Mouse (Mus musculus) ES-E14 (cell line): ENCODE results near the gene Zmiz1. TPM values are rescaled to one million over a fixed set of nuclear protein-coding genes. Genes with fewer than 3 reads are reported as not detected.

Experiments
- DNase-seq: peaks from one replicate; pipeline ENCODE4 v3.0.0-alpha.2; 2013; ENCODE audit warnings: low read depth, low spot score
- H3K27ac ChIP-seq: 2 replicates; pipeline ENCODE4 v1.5.1; 2012; ENCODE audit warnings: low read depth, mild to moderate bottlenecking, low read length, moderate library complexity, mixed read lengths; ENCODE audit not compliant: poor library complexity, insufficient read depth, severe bottlenecking
- H3K36me3 ChIP-seq: 2 replicates; pipeline ENCODE4 v1.6.1; 2012; ENCODE audit warnings: mild to moderate bottlenecking, low read length, moderate library complexity, mixed read lengths; ENCODE audit not compliant: control insufficient read depth, poor library complexity, insufficient read depth, severe bottlenecking
- H3K4me1 ChIP-seq, 2 experiments: fragments of 150-350 bp in 1 of 2; sonication (generic) in 1 of 2; 2 replicates each; pipeline ENCODE4 v1.6.1; 2012; ENCODE audit warnings: low read length in 2 of 2, mild to moderate bottlenecking in 1 of 2, mixed read lengths in 1 of 2; ENCODE audit not compliant: control insufficient read depth in 2 of 2, insufficient read depth in 2 of 2, poor library complexity in 1 of 2
- H3K4me3 ChIP-seq, 2 experiments: fragments of 150-350 bp in 1 of 2; sonication (generic) in 1 of 2; 2 replicates each; pipeline ENCODE4 v1.5.1; 2012; ENCODE audit warnings: low read length in 2 of 2, low read depth in 1 of 2, mild to moderate bottlenecking in 1 of 2, mixed read lengths in 1 of 2; ENCODE audit not compliant: insufficient read depth in 1 of 2, poor library complexity in 1 of 2, severe bottlenecking in 1 of 2
- H3K9ac ChIP-seq: 2 replicates; pipeline ENCODE4 v1.6.1; 2012; ENCODE audit warnings: low read depth, mild to moderate bottlenecking, low read length, mixed read lengths; ENCODE audit not compliant: poor library complexity, insufficient read depth, severe bottlenecking
- H3K9me3 ChIP-seq: fragments of 150-350 bp; sonication (generic); 2 replicates; pipeline ENCODE4 v1.6.1; 2012; ENCODE audit warnings: low read depth, mild to moderate bottlenecking, low read length; ENCODE audit not compliant: control insufficient read depth, insufficient read depth
- CHD2 ChIP-seq: IDR thresholded peaks from 2 replicates; pipeline ENCODE4 v1.6.1; 2014; ENCODE audit warnings: mild to moderate bottlenecking, low read depth, low read length, inconsistent platforms
- HCFC1 ChIP-seq: IDR thresholded peaks from 2 replicates; pipeline ENCODE4 v1.6.1; 2012; ENCODE audit warnings: low read length, inconsistent platforms, borderline replicate concordance; ENCODE audit not compliant: insufficient read depth
- MAFK ChIP-seq: IDR thresholded peaks from 2 replicates; pipeline ENCODE4 v1.6.1; 2014; ENCODE audit warnings: mild to moderate bottlenecking, low read depth, low read length, inconsistent platforms; ENCODE audit not compliant: insufficient read depth
- ZC3H11A ChIP-seq: IDR thresholded peaks from 2 replicates; pipeline ENCODE4 v1.6.1; 2012; ENCODE audit warnings: low read depth, mild to moderate bottlenecking, inconsistent platforms, low read length, borderline replicate concordance
- ZNF384 ChIP-seq: IDR thresholded peaks from 2 replicates; pipeline ENCODE4 v1.6.1; 2012; ENCODE audit warnings: low read depth, low read length, inconsistent platforms
- in situ Hi-C, 2 experiments: fragments of 600-800 bp; cut with MboI; formaldehyde crosslinking; loops; one replicate each; pipeline ENCODE4 v1.15.1; 2025; ENCODE audit warnings: low sequenced_read_pairs in 2 of 2, inconsistent platforms in 1 of 2; ENCODE audit not compliant: unreplicated experiment in 2 of 2
- total RNA-seq: library from RNA; depleted of rRNA; stranded (reverse); fragments of 300-350 nt; gene quantifications from 2 replicates; pipeline ENCODE4 v1.2.3, GENCODE M21; 2012

Zmiz1 gene
- total RNA-seq, 1 experiment, result 16.9 TPM

DNA sequence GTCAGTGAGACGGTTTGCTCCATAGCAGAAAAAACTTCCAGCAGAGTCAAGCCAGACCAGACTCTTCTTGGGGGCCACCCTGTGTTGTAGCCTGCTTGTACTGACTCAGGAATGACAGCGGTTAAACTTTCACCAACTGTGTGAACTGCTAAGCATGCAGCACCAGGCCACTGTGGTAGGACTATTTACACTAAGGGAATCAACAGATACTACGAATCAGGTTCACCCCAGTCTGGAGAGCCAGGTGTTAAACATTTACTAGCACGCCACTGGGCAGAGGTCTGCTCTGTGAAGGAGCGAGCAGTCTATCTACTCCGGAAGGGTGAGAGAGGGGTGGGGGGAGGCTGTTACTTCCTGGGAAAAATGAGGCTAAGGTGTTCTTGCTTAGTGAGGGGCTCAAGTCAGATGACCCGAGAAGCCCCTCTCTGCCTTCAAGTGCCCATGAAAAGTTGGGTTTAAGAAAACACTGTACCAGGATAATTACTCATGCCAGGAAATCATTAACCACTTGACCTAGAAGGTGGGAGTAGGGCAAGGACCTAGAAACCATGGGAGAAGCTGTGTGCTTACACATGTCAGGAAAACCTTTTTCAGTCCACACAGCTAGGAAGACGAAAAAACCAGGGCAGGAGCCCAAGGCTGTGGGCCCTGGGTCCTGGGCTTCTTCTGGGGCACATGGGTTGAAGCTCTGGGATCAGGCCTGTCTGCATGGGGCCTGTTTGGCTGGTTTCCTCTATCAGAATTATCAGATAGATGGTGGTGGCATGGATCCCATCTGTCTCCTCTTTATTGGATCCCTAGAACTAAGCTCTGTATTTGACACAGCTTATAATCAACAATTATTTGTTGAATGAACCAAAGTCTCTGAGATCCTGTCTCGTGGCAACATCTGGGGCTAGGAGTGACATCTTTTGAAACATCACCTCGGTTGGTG lies 7.0 kb upstream of the Zmiz1 start:
- Histone ChIP-seq H3K4me3 (no peak overlapping the region), H3K4me1 (peaks cover 0 to 19% of the 10 kb centered on the region in 2 experiments; a peak in 2 of 4 replicates), H3K36me3 (no peaks in the 10 kb centered on the region), H3K9ac (no peak overlapping the region), H3K27ac (no peak overlapping the region), H3K9me3 (no peaks in the 10 kb centered on the region)
- DNase-seq, result no peak
- in situ Hi-C loops, result no loop called here
- TF ChIP-seq CHD2, result no peak
- no peak for TF ChIP-seq MAFK
- TF ChIP-seq ZC3H11A, result no peak
- no peak for TF ChIP-seq ZNF384
- TF ChIP-seq HCFC1, result no peak

GRCm38 (mm10) chr14:25452633-25453025 lies 6.4 kb upstream of the Zmiz1 start:
- Histone ChIP-seq H3K9me3 (no peaks in the 10 kb centered on the region), H3K27ac (no peak overlapping the region), H3K4me3 (no peak overlapping the region), H3K36me3 (no peaks in the 10 kb centered on the region), H3K9ac (no peak overlapping the region), H3K4me1 (peaks cover 0 to 16% of the 10 kb centered on the region in 2 experiments; a peak in 2 of 4 replicates)
- in situ Hi-C loops, result no loop called here
- DNase-seq, result no peak
- no peak for TF ChIP-seq HCFC1
- no peak for TF ChIP-seq ZNF384
- no peak for TF ChIP-seq MAFK
- no peak for TF ChIP-seq ZC3H11A
- no peak for TF ChIP-seq CHD2

DNA sequence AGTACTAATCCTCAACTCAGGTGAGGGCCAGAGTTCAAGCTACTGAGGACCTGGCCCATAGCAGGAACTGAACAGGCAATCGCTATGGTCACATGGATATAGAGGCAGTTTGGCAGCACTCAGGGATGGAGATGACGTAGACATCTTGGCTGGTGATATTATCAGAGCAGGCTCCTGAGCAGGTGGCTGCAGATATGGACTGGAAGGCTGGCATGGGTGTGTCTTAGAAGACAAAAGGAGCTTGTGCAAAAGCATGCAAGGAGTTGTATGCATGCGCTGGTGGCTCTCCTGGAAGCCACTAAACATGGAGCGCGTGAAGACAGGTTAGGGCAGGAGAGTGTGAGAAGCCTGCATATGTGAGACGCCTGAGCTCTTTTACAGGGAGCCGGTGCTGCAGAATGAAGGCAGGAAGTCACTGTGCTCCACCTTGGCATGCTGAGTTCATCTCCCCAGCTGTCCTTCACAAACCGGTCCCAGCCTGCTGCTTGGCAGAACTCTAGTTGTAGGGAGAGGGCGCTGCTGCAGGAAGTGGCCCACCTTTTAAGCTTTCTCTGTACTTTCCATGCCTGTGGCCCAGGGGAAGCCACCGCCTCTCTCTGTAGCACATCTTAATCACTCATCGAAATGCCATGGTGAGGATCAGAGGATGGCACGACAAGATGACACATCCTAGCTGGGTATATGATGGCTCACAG lies 4.8 kb upstream of the Zmiz1 start:
- Histone ChIP-seq H3K27ac (no peak overlapping the region), H3K4me3 (no peak overlapping the region), H3K4me1 (peaks cover 0 to 4% of the 10 kb centered on the region in 2 experiments; a peak in 2 of 4 replicates), H3K9me3 (no peaks in the 10 kb centered on the region), H3K36me3 (no peaks in the 10 kb centered on the region), H3K9ac (no peak overlapping the region)
- TF ChIP-seq MAFK (no peak), ZC3H11A (no peak), ZNF384 (no peak), HCFC1 (no peak), CHD2 (no peak)
- no peak for DNase-seq
- in situ Hi-C loops, result no loop called here

- no peaks in the 10 kb centered on the region for H3K9me3 ChIP-seq
- H3K4me3 ChIP-seq, result peak overlapping the region; percentile 56 to 68
- no peak overlapping the region for H3K27ac ChIP-seq
- no peaks in the 10 kb centered on the region for H3K36me3 ChIP-seq
- H3K9ac ChIP-seq, result no peak overlapping the region; the same call in 1 of the 2 replicates
- TF ChIP-seq ZNF384 (no peak), MAFK (no peak), CHD2 (no peak), ZC3H11A (no peak), HCFC1 (no peak)
- in situ Hi-C loops, result no loop called here
- peaks cover 0 to 8% of the 10 kb centered on the region in 2 experiments; a peak in 2 of 4 replicates for H3K4me1 ChIP-seq
- DNase-seq, result no peak
Measured at GRCm38 (mm10) chr14:25456666-25457433, 2.1 kb upstream of the Zmiz1 start.
